Mouse (Mus musculus): ENCODE measurements at regions not wholly inside any gene's neighbourhood (a gene's known extent, or its start where the extent isn't known, plus 50 kb on each side); places are given as distances from the start of the nearest gene placed in this dataset.

GRCm38 (mm10) chr15:72312417-72312816 lies 1521.9 kb upstream of the Gm6569 start:
- TF ChIP-seq CTCF (conservative IDR thresholded peaks at IDR 0.05; ENCODE audit: insufficient read depth, insufficient read length, low read depth, low read length): no peak
- no peak for TF ChIP-seq POLR2A (IDR thresholded peaks at IDR 0.05; ENCODE audit: low read depth, low read length)

Measured in kidney, adult 2 months (tissue).